9 mouse cellular contexts compared by ENCODE assay signal in the genomic region with DNA sequence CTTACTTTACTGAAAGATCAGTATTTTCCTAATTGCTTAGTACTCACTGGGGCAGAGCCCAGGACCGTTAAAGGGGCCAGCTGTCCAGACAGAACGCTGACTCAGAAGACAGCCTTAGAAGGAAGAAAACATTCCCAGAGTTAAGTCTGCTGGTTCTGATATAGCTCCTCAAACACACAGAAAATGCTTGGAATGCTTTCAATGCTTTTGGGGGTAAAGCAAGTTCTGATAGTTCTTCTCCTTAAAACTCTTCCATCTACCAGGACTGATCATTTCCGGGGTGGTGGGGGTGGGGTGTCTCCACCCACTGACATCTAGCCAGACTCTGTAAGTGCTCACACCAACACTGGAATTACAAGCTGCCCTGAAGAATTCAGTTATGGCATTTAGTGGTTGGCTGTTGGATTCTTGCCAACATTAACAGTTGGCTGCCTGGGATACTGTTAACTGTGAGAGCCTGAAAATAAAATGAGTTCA.
DNase-seq lines count a peak whose midpoint lies in the region; ATAC-seq and TF ChIP-seq lines count a peak whose summit lies in the region.
"Had no signal": no experiment of that assay in that cellular context is flagged by ENCODE, and none has a peak within 500 bp of the region (broad histone marks: within the 10 kb centered on the region; RNA-seq: fewer than 3 reads in every experiment).

No protein-coding gene starts in this region.

- no peak for TF ChIP-seq POLR2A in thymus, adult 2 months (IDR thresholded peaks at IDR 0.05; ENCODE audit: control insufficient read depth, extremely low read depth, insufficient read depth, low read length, poor library complexity)

- no peak for ATAC-seq in forebrain, embryonic 11.5 days (replicated peaks; ENCODE audit: low FRiP score)
- ATAC-seq in embryonic facial prominence, embryonic 15.5 days (ENCODE audit: insufficient number of reproducible peaks, low FRiP score, low TSS enrichment, low read depth): peak; percentile 84
- peak; percentile 86 for ATAC-seq in intestine, embryonic 15.5 days
- ATAC-seq in stomach, postnatal 0 days (ENCODE audit: low FRiP score, low TSS enrichment): peak; percentile 71

- H3K79me3 ChIP-seq in C2C12 (ENCODE audit: low read depth): no peaks in the 10 kb centered on the region

- H3ac ChIP-seq in C2C12 (ENCODE audit: control insufficient read depth, insufficient read length, low read depth): no peak overlapping the region

- H3K9me3 ChIP-seq in forebrain, embryonic 11.5 days (ENCODE audit: control insufficient read depth, low read length): no peaks in the 10 kb centered on the region
- H3K9me3 ChIP-seq in forebrain, embryonic 10.5 days: no peaks in the 10 kb centered on the region
- no peaks in the 10 kb centered on the region for H3K9me3 ChIP-seq in embryonic facial prominence, embryonic 15.5 days (replicated peaks)
- H3K9me3 ChIP-seq in intestine, embryonic 15.5 days: no peaks in the 10 kb centered on the region
- H3K9me3 ChIP-seq in stomach, postnatal 0 days (ENCODE audit: control insufficient read depth, low read length): no peaks in the 10 kb centered on the region

- H3K36me3 ChIP-seq in forebrain, embryonic 11.5 days (ENCODE audit: control insufficient read depth, insufficient read depth, low read length): no peaks in the 10 kb centered on the region
- peaks cover 42% of the 10 kb centered on the region for H3K36me3 ChIP-seq in forebrain, embryonic 10.5 days (replicated peaks)
- peaks cover 23% of the 10 kb centered on the region for H3K36me3 ChIP-seq in C2C12 (ENCODE audit: control insufficient read depth, insufficient read depth)
- peaks cover 18% of the 10 kb centered on the region for H3K36me3 ChIP-seq in embryonic facial prominence, embryonic 15.5 days
- 0 out of 2 replicates have a peak, but pooled peaks cover 4% of the 10 kb centered on the region for H3K36me3 ChIP-seq in intestine, embryonic 15.5 days
- H3K36me3 ChIP-seq in stomach, postnatal 0 days (ENCODE audit: control insufficient read depth, insufficient read depth, low read length): peaks cover 3% of the 10 kb centered on the region; the same call in 1 of the 2 replicates
- H3K36me3 ChIP-seq in thymus, adult 2 months (ENCODE audit: control insufficient read depth, insufficient read depth, low read length): peaks cover 26% of the 10 kb centered on the region

- peaks cover 10% of the 10 kb centered on the region for H3K79me2 ChIP-seq in C2C12 (ENCODE audit: control insufficient read depth, insufficient read depth)

- H3K4me1 ChIP-seq in forebrain, embryonic 11.5 days (replicated peaks; ENCODE audit: control insufficient read depth, insufficient read depth, low read length): peaks cover 8% of the 10 kb centered on the region; the same call in 1 of the 2 replicates
- H3K4me1 ChIP-seq in forebrain, embryonic 10.5 days: peaks cover 6% of the 10 kb centered on the region; the same call in 1 of the 2 replicates
- peaks cover 18% of the 10 kb centered on the region for H3K4me1 ChIP-seq in embryonic facial prominence, embryonic 15.5 days
- H3K4me1 ChIP-seq in intestine, embryonic 15.5 days (replicated peaks): peaks cover 12% of the 10 kb centered on the region; the same call in 1 of the 2 replicates
- peaks cover 8% of the 10 kb centered on the region; the same call in 1 of the 2 replicates for H3K4me1 ChIP-seq in stomach, postnatal 0 days (replicated peaks; ENCODE audit: control insufficient read depth, insufficient read depth)
- peaks cover 4% of the 10 kb centered on the region; the same call in 1 of the 2 replicates for H3K4me1 ChIP-seq in thymus, adult 2 months (replicated peaks; ENCODE audit: control insufficient read depth, insufficient read depth, low read length)

- H3K27me3 ChIP-seq in forebrain, embryonic 11.5 days (ENCODE audit: control insufficient read depth, insufficient read depth, low read length): no peaks in the 10 kb centered on the region
- H3K27me3 ChIP-seq in forebrain, embryonic 10.5 days (ENCODE audit: poor library complexity, severe bottlenecking): no peaks in the 10 kb centered on the region
- no peaks in the 10 kb centered on the region for H3K27me3 ChIP-seq in C2C12 (ENCODE audit: control insufficient read depth, insufficient read depth, insufficient read length)
- H3K27me3 ChIP-seq in embryonic facial prominence, embryonic 15.5 days: no peaks in the 10 kb centered on the region
- no peaks in the 10 kb centered on the region for H3K27me3 ChIP-seq in intestine, embryonic 15.5 days (replicated peaks)
- no peaks in the 10 kb centered on the region for H3K27me3 ChIP-seq in stomach, postnatal 0 days (ENCODE audit: control insufficient read depth, insufficient read depth, low read length)
- H3K27me3 ChIP-seq in thymus, adult 2 months (ENCODE audit: control insufficient read depth, insufficient read depth, low read length): no peaks in the 10 kb centered on the region
- H3K27me3 ChIP-seq: CH12.LX had no signal

- no peak overlapping the region for H3K4me2 ChIP-seq in forebrain, embryonic 11.5 days (ENCODE audit: low read depth, low read length, severe bottlenecking)
- H3K4me2 ChIP-seq in embryonic facial prominence, embryonic 15.5 days (replicated peaks): no peak overlapping the region
- no peak overlapping the region for H3K4me2 ChIP-seq in intestine, embryonic 15.5 days (replicated peaks)
- H3K4me2 ChIP-seq in stomach, postnatal 0 days (replicated peaks; ENCODE audit: low read depth): peak overlapping the region; percentile 37

- WGBS in forebrain, embryonic 11.5 days: 69% methylated on average over 3 of the region's 3 CpGs
- WGBS in forebrain, embryonic 10.5 days: 81% methylated on average over 3 of the region's 3 CpGs
- WGBS in embryonic facial prominence, embryonic 15.5 days: 8% methylated on average over 3 of the region's 3 CpGs
- WGBS in intestine, embryonic 15.5 days: 12% methylated on average over 3 of the region's 3 CpGs
- WGBS in stomach, postnatal 0 days: 5% methylated on average over 3 of the region's 3 CpGs
- WGBS in thymus, adult 2 months: 64% methylated on average over 3 of the region's 3 CpGs

- TF ChIP-seq EP300 in stomach, postnatal 0 days (optimal IDR thresholded peaks at IDR 0.05): no peak

- peak overlapping the region; percentile 37; the same call in 1 of the 2 replicates for H3K27ac ChIP-seq in forebrain, embryonic 11.5 days (ENCODE audit: low read depth, low read length)
- H3K27ac ChIP-seq in forebrain, embryonic 10.5 days: no peak overlapping the region
- peak overlapping the region; percentile 86 for H3K27ac ChIP-seq in embryonic facial prominence, embryonic 15.5 days (replicated peaks)
- peak overlapping the region; percentile 71 for H3K27ac ChIP-seq in intestine, embryonic 15.5 days
- peak overlapping the region; percentile 63 for H3K27ac ChIP-seq in stomach, postnatal 0 days (replicated peaks)
- no peak overlapping the region for H3K27ac ChIP-seq in thymus, adult 2 months (ENCODE audit: control insufficient read depth, insufficient read depth, low read length)

- intact Hi-C loops in left cerebral cortex, postnatal 4 days (cut with DNase I): no loop called here

- no peak overlapping the region for H3K9ac ChIP-seq in forebrain, embryonic 11.5 days (ENCODE audit: low read length)
- no peak overlapping the region for H3K9ac ChIP-seq in embryonic facial prominence, embryonic 15.5 days
- H3K9ac ChIP-seq in intestine, embryonic 15.5 days: no peak overlapping the region
- no peak overlapping the region for H3K9ac ChIP-seq in stomach, postnatal 0 days (ENCODE audit: low read length)

- DNase-seq in forebrain, embryonic 11.5 days (ENCODE audit: low spot score): no peak
- no peak for DNase-seq in forebrain, embryonic 10.5 days (ENCODE audit: extremely low spot score, low spot score)
- DNase-seq in left cerebral cortex, postnatal 4 days: peak; percentile 11
- peak; percentile 54 for DNase-seq in stomach, postnatal 0 days (ENCODE audit: low spot score)
- no peak for DNase-seq in thymus, adult 2 months

- TF ChIP-seq CTCF in C2C12 (IDR thresholded peaks at IDR 0.05; ENCODE audit: control insufficient read depth, insufficient read depth, insufficient read length): no peak
- no peak for TF ChIP-seq CTCF in stomach, postnatal 0 days (IDR thresholded peaks at IDR 0.05; ENCODE audit: low read depth)
- no peak for TF ChIP-seq CTCF in thymus, adult 2 months (IDR thresholded peaks at IDR 0.05; ENCODE audit: borderline replicate concordance, control insufficient read depth, extremely low read depth, insufficient read depth, low read length, poor library complexity)

- H3K4me3 ChIP-seq in forebrain, embryonic 11.5 days (ENCODE audit: low read depth, low read length): no peak overlapping the region
- no peak overlapping the region for H3K4me3 ChIP-seq in forebrain, embryonic 10.5 days
- no peak overlapping the region for H3K4me3 ChIP-seq in C2C12 (ENCODE audit: insufficient read depth, poor library complexity, severe bottlenecking)
- no peak overlapping the region for H3K4me3 ChIP-seq in embryonic facial prominence, embryonic 15.5 days (replicated peaks)
- H3K4me3 ChIP-seq in intestine, embryonic 15.5 days (replicated peaks): no peak overlapping the region
- 0 out of 2 replicates have a peak overlapping the region, but pooled peaks have one; percentile 6 for H3K4me3 ChIP-seq in stomach, postnatal 0 days (ENCODE audit: low read depth, low read length)
- no peak overlapping the region for H3K4me3 ChIP-seq in thymus, adult 2 months (ENCODE audit: control insufficient read depth, insufficient read depth, low read length)

TF ChIP-seq in C2C12, 6 proteins besides CTCF, POLR2A, EP300 and RAD21:
- TF ChIP-seq MYOG (IDR thresholded peaks at IDR 0.05; ENCODE audit: control insufficient read depth, extremely low read depth, insufficient read length) (no peak), CEBPB (IDR thresholded peaks at IDR 0.05; ENCODE audit: low read depth) (no peak), FOSL1 (IDR thresholded peaks at IDR 0.05; ENCODE audit: insufficient read depth, low read length, poor library complexity, severe bottlenecking) (peak; percentile 22), MAX (IDR thresholded peaks at IDR 0.05) (no peak), USF1 (IDR thresholded peaks at IDR 0.05; ENCODE audit: low read depth) (no peak), MYOD1 (IDR thresholded peaks at IDR 0.05; ENCODE audit: control insufficient read depth, insufficient read length, low read depth) (peak; percentile 20)

Comparison
In these comparisons a context has a peak if more than half of its experiments do, and no peak if none do; other contexts are left out.
1. H3K27ac ChIP-seq: peak in forebrain, embryonic 11.5 days (single experiment), embryonic facial prominence, embryonic 15.5 days (single experiment), intestine, embryonic 15.5 days (single experiment) and stomach, postnatal 0 days (single experiment); none in forebrain, embryonic 10.5 days (single experiment) and thymus, adult 2 months (single experiment).
2. DNase-seq: peak in left cerebral cortex, postnatal 4 days (single experiment) and stomach, postnatal 0 days (single experiment); none in forebrain, embryonic 11.5 days (single experiment), forebrain, embryonic 10.5 days (single experiment) and thymus, adult 2 months (single experiment).